Mouse (Mus musculus): ENCODE data around the gene Atg9b. TPM values are rescaled to one million over a fixed set of nuclear protein-coding genes. Genes with fewer than 3 reads are reported as not detected.
"Not testable (repeated sequence)": the region's sequence is repeated elsewhere in the genome, so short reads cannot be mapped to it uniquely, and the experiment has no call there.

The Atg9b gene
- polyA plus RNA-seq, 1 experiment from 2014 or later = 0.57 TPM

DNA sequence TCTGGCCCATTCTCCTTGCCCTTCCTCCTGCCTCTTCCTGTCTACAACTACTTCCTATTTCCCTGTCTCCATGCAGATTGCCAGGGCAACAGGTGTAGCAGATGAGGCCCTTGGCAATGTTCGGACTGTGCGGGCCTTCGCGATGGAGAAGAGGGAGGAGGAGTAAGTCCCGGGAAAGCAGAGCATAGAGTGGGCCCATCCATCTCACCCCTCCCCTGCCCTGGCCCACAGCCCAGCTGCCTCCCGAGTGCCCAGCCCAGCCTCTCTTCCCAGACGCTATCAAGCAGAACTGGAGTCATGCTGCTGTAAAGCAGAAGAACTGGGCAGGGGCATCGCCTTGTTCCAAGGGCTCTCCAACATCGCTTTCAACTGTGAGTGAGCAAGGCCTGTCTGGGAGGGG is 10.0 kb upstream of the Atg9b start:
- WGBS = 73% methylated on average over 9 of the region's 9 CpGs

DNA sequence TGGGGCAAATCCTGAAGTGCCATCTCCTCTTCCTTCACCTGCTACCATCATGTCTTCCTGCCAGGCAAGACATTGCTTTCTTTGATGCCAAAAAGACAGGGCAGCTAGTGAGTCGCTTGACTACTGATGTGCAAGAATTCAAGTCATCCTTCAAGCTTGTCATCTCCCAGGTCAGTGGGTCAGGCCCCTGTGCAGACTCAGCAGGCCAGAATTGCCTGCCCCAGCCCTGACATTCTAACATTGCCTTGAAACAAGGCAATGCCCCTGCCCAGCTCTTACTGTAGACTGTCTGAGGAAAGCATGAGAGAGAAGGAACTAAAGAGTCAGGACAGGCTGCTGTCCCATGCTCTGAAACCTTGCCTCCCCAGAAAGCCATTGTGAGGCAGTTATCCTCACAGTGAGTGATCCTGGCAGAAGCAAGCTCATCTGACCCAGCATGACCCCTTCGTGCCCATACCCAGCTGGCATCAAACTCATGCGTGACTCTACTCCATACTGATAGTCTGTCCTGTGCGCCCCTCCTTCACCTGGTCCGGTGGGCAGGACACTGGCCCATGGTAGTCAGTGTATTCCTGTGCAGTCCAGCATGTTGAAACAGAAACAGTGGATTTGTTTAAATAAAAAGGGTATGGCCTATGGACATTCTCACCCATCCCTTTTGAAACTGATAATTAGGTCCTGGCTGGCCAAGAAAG is 9.1 kb upstream of the Atg9b start:
- WGBS = 93% methylated on average over 5 of the region's 5 CpGs
- Histone ChIP-seq H3K4me1 (no peaks in the 10 kb centered on the region), H3K27me3 (no peaks in the 10 kb centered on the region), H3K27ac (no peak overlapping the region), H3K9me3 (replicated peaks) (no peaks in the 10 kb centered on the region), H3K4me3 (no peak overlapping the region), H3K36me3 (ENCODE audit: poor library complexity, severe bottlenecking) (peaks cover 40% of the 10 kb centered on the region), H3K9ac (no peak overlapping the region), H3K4me2 (no peak overlapping the region)
- ATAC-seq = no peak

More for the DNA sequence above, 10.0 kb upstream of the Atg9b start:
- H3K9me3 ChIP-seq (replicated peaks) = no peaks in the 10 kb centered on the region
- H3K27me3 ChIP-seq = no peaks in the 10 kb centered on the region
- H3K27ac ChIP-seq = no peak overlapping the region
- H3K4me3 ChIP-seq = no peak overlapping the region
- H3K4me1 ChIP-seq = no peaks in the 10 kb centered on the region
- no peak overlapping the region for H3K9ac ChIP-seq
- H3K36me3 ChIP-seq (ENCODE audit: poor library complexity, severe bottlenecking) = peaks cover 50% of the 10 kb centered on the region
- ATAC-seq = peak; percentile 31; the same call in 1 of the 2 replicates
- no peak overlapping the region for H3K4me2 ChIP-seq

- Histone ChIP-seq H3K9ac (no peak overlapping the region), H3K36me3 (ENCODE audit: poor library complexity, severe bottlenecking) (peaks cover 34% of the 10 kb centered on the region), H3K27me3 (no peaks in the 10 kb centered on the region), H3K4me2 (no peak overlapping the region), H3K27ac (no peak overlapping the region), H3K9me3 (replicated peaks) (no peaks in the 10 kb centered on the region), H3K4me1 (no peaks in the 10 kb centered on the region), H3K4me3 (no peak overlapping the region)
- WGBS = 93% methylated on average over 11 of the region's 11 CpGs
- no peak for ATAC-seq
Observed at GRCm38 (mm10) chr5:24400362-24400761, 8.4 kb upstream of the Atg9b start.

GRCm38 (mm10) chr5:24399686-24400085 is 7.7 kb upstream of the Atg9b start:
- no peak overlapping the region for H3K4me2 ChIP-seq
- H3K9ac ChIP-seq = no peak overlapping the region
- H3K36me3 ChIP-seq (ENCODE audit: poor library complexity, severe bottlenecking) = peaks cover 33% of the 10 kb centered on the region
- no peaks in the 10 kb centered on the region for H3K27me3 ChIP-seq
- ATAC-seq = no peak
- H3K27ac ChIP-seq = no peak overlapping the region
- H3K9me3 ChIP-seq (replicated peaks) = no peaks in the 10 kb centered on the region
- H3K4me1 ChIP-seq = peaks cover 5% of the 10 kb centered on the region; the same call in 1 of the 2 replicates
- WGBS = 87% methylated on average over 10 of the region's 10 CpGs
- H3K4me3 ChIP-seq = no peak overlapping the region

DNA sequence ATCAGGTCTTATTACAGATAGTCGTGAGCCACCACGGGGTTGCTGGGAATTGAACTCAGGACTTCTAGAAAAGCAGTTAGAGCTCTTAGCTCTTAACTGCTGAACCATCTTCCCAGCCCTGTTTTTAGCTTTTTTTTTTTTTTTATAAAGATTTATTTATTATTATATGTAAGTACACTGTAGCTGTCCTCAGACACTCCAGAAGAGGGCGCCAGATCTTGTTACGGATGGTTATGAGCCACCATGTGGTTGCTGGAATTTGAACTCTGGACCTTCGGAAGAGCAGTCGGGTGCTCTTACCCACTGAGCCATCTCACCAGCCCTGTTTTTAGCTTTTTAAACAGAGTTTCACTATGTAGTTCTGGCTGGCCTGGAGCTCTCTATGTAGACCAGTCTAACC is 4.3 kb upstream of the Atg9b start:
- H3K9me3 ChIP-seq (replicated peaks); H3K36me3 ChIP-seq (ENCODE audit: poor library complexity, severe bottlenecking); H3K9ac ChIP-seq; H3K4me3 ChIP-seq; H3K4me1 ChIP-seq; H3K27ac ChIP-seq; H3K4me2 ChIP-seq; H3K27me3 ChIP-seq; ATAC-seq: not testable (repeated sequence)
- WGBS = 86% methylated on average over 6 of the region's 6 CpGs

DNA sequence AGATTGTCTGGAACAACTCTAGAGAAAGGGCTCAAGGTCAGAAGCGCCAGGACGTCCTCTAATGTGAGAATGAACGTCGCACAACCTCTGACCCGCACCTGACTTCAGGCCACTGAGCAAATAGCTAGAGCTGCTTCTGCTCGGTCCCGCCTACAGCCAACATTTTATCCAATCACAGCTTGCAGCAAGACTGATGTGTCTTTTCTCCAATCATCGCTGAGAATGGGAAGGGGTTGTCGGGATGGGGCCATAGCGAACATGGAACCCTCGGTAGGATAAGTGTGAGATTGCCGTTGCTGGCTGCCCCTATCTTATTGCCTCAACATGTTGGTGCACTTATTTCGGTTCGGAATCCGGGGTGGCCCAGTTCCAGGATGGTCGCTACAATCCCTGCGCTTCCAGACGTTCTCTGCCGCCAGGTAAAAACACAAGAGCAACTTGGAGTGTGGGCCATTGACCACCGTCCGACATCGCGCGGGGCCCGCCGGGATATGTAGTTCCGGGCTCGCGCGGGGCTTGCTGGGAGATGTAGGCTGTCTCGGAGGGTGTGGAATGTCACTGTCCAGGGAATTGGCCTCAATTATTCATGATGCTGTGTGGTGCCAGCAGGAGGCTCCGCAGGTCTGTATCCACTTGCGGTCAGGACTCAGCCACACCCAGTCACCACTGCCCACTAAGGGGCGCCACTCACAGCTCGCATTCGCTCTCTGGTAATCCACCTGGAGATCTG is 2.4 kb upstream of the Atg9b start:
- Histone ChIP-seq H3K9ac (peak overlapping the region; percentile 62; the same call in 1 of the 2 replicates), H3K9me3 (replicated peaks) (no peaks in the 10 kb centered on the region), H3K27me3 (peaks cover 22% of the 10 kb centered on the region), H3K4me3 (peak overlapping the region; percentile 54), H3K27ac (peak overlapping the region; percentile 75), H3K4me2 (peak overlapping the region; percentile 65), H3K36me3 (ENCODE audit: poor library complexity, severe bottlenecking) (no peaks in the 10 kb centered on the region), H3K4me1 (peaks cover 6% of the 10 kb centered on the region; the same call in 1 of the 2 replicates)
- ATAC-seq = peak; percentile 97
- under 1% methylated on average over 36 of the region's 36 CpGs for WGBS

- H3K9ac ChIP-seq = peak within 1 kb of the TSS; percentile 62; the same call in 1 of the 2 replicates
- ATAC-seq = no peak
- no peaks in the 10 kb centered on the region for H3K36me3 ChIP-seq (ENCODE audit: poor library complexity, severe bottlenecking)
- H3K9me3 ChIP-seq (replicated peaks) = no peaks in the 10 kb centered on the region
- peaks cover 6% of the 10 kb centered on the region; the same call in 1 of the 2 replicates for H3K4me1 ChIP-seq
- H3K27ac ChIP-seq = peak within 1 kb of the TSS; percentile 75
- H3K4me2 ChIP-seq = peak within 1 kb of the TSS; percentile 65
- H3K4me3 ChIP-seq = peak within 1 kb of the TSS; percentile 54
- 19% methylated on average over 7 of the region's 7 CpGs for WGBS
- H3K27me3 ChIP-seq = peaks cover 29% of the 10 kb centered on the region
Observed at GRCm38 (mm10) chr5:24393392-24393997, 1.6 kb upstream of the Atg9b start, which contains the start of gene Abcb8. TSS of gene Abcb8 (plus strand) at chr5:24393663.

- Histone ChIP-seq H3K9ac (no peak overlapping the region), H3K9me3 (replicated peaks) (no peaks in the 10 kb centered on the region), H3K4me3 (no peak overlapping the region), H3K4me2 (no peak overlapping the region), H3K27ac (no peak overlapping the region), H3K27me3 (peaks cover 37% of the 10 kb centered on the region), H3K36me3 (ENCODE audit: poor library complexity, severe bottlenecking) (no peaks in the 10 kb centered on the region), H3K4me1 (peaks cover 13% of the 10 kb centered on the region)
- ATAC-seq = no peak
- WGBS = 78% methylated on average over 7 of the region's 7 CpGs
Observed at GRCm38 (mm10) chr5:24392724-24393123, 781 bp upstream of the Atg9b start.

- 85% methylated on average over 4 of the region's 4 CpGs for WGBS
- no peak overlapping the region for H3K27ac ChIP-seq
- no peak for ATAC-seq
- H3K9ac ChIP-seq = no peak overlapping the region
- no peak overlapping the region for H3K4me3 ChIP-seq
- H3K36me3 ChIP-seq (ENCODE audit: poor library complexity, severe bottlenecking) = no peaks in the 10 kb centered on the region
- no peak overlapping the region for H3K4me2 ChIP-seq
- H3K27me3 ChIP-seq = peaks cover 65% of the 10 kb centered on the region
- H3K9me3 ChIP-seq (replicated peaks) = no peaks in the 10 kb centered on the region
- H3K4me1 ChIP-seq = peaks cover 17% of the 10 kb centered on the region
Observed at GRCm38 (mm10) chr5:24389658-24390020, 2.3 kb downstream of the Atg9b start.

GRCm38 (mm10) chr5:24389011-24389657 is 2.8 kb downstream of the Atg9b start:
- WGBS = 53% methylated on average over 7 of the region's 7 CpGs
- H3K9me3 ChIP-seq (replicated peaks) = no peaks in the 10 kb centered on the region
- peaks cover 65% of the 10 kb centered on the region for H3K27me3 ChIP-seq
- H3K4me3 ChIP-seq = no peak overlapping the region
- ATAC-seq = no peak
- H3K4me1 ChIP-seq = peaks cover 17% of the 10 kb centered on the region
- no peak overlapping the region for H3K4me2 ChIP-seq
- no peak overlapping the region for H3K27ac ChIP-seq
- H3K9ac ChIP-seq = 0 out of 2 replicates have a peak overlapping the region, but pooled peaks have one; percentile 23
- no peaks in the 10 kb centered on the region for H3K36me3 ChIP-seq (ENCODE audit: poor library complexity, severe bottlenecking)

GRCm38 (mm10) chr5:24388246-24388915 is 3.6 kb downstream of the Atg9b start:
- Histone ChIP-seq H3K36me3 (ENCODE audit: poor library complexity, severe bottlenecking) (no peaks in the 10 kb centered on the region), H3K9me3 (replicated peaks) (no peaks in the 10 kb centered on the region), H3K4me3 (peak overlapping the region; percentile 45), H3K9ac (peak overlapping the region; percentile 59), H3K4me2 (peak overlapping the region; percentile 95), H3K27me3 (peaks cover 65% of the 10 kb centered on the region), H3K27ac (no peak overlapping the region), H3K4me1 (peaks cover 22% of the 10 kb centered on the region)
- 22% methylated on average over 26 of the region's 26 CpGs for WGBS
- ATAC-seq = no peak

All from forebrain, embryonic 13.5 days (tissue).